Mouse (Mus musculus) embryo, embryonic 11 days (tissue): ENCODE measurements around the gene Donson.
A peak's percentile ranks its signal among the peaks of the same experiment; 100 is the strongest.

Experiments used
- DNase-seq: peaks from one replicate; pipeline ENCODE4 v3.0.0-alpha.2; 2015

Donson gene

DNA sequence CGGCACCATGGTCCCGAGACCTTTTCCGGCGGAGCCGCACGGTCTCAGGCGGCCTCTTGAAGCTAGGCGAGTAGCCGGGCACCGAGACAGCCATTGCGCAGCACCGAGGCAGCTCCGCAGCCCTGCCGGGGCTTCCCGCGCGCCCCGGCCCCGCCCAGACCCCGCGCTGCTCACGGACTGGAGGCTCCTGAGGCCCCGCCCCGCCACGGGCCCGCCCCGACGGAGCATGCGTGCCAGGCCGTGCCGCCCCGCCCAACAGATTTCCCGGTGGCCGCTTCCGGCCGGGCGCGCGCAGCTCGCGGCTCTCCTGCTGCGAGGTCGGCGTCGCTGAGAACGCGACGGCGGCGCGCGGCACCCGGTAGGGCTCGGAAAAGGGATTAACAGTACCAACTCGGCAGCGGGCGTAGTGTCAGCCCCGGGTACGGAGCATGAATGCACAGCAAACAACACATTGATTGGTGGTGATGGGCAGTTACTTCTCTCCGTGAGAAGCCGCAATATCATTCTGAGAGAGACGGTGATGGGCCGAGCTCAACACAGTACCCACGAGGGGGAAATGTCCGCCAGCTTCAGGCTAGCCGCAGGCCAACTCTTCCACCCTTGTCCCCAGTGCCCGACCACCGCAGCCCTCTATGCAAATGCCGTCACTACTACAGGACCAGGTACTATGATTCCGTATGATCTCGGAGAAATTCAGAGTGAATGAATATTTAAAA is at the start of gene Donson:
TSS of gene Donson (minus strand) at position 152 of the 716 bp plus-strand sequence.
- DNase-seq = peak; percentile 97

GRCm38 (mm10) chr16:91736046-91736816 is 47.7 kb upstream of the Donson start:
- no peak for DNase-seq

DNA sequence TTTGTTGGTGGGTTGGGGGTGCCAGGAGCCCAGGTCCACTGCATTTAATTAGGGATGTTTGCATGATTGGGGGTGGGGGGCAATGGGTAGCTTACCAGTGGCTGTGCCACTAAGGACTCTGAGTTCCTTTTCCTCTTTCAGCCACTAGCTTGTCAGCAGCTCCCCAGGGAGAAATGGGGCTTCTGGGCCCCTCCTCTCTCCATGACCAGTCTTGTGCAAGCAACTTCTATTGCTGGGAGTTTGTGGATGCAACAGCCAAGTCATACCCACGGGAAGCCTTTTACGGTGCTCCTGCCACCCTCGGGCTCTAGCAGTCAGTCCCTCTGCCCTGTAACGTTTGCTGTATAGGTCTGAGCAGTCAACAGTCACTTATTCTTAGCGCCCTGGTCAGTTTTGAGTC is 46.2 kb upstream of the Donson start:
- DNase-seq = no peak

DNA sequence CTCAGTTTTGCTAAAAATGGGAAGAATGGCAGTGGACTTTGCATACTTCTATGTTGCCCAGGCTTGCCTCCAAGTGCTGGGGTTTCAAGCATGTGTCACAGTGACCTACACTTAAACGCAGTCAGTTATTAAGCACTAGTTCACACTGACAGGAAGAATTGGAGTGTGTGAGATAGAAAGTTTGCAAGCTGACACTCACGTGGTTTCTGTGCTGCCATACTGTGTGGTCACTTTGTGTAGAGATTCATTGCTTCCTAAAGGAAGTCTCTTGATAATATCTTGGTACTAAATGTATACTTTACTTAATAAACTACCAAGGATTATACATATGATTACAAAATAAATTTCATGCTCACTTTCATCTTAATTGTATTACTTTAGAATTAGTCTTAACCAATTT is 44.2 kb upstream of the Donson start:
- DNase-seq = no peak

DNA sequence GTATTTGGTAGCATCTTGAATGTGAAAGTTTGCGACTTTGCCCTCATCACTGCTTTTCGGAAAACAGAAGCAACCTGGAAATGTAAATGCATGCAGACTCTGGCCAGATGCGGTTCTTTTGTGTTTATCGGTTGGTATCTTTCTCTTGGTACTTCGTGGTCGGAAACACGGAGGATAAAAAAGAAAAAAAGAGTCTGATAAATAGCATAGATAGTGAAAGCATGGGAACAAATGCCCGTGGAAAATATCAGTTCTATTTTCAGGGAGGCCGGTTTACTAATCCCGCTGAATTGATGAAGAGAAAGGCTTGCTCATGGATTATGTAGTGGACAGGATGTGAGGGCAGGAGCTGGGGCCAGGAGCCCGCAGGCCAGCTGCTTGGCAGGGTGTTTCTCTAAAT is 41.9 kb upstream of the Donson start:
- peak; percentile 20 for DNase-seq

- peak; percentile 73 for DNase-seq
Observed at GRCm38 (mm10) chr16:91729821-91730441, 41.4 kb upstream of the Donson start.

GRCm38 (mm10) chr16:91729066-91729482 is 40.5 kb upstream of the Donson start, which contains the start of gene Itsn1:
Gene Itsn1 (plus strand): TSS chr16:91729281.
- peak; percentile 98 for DNase-seq

DNA sequence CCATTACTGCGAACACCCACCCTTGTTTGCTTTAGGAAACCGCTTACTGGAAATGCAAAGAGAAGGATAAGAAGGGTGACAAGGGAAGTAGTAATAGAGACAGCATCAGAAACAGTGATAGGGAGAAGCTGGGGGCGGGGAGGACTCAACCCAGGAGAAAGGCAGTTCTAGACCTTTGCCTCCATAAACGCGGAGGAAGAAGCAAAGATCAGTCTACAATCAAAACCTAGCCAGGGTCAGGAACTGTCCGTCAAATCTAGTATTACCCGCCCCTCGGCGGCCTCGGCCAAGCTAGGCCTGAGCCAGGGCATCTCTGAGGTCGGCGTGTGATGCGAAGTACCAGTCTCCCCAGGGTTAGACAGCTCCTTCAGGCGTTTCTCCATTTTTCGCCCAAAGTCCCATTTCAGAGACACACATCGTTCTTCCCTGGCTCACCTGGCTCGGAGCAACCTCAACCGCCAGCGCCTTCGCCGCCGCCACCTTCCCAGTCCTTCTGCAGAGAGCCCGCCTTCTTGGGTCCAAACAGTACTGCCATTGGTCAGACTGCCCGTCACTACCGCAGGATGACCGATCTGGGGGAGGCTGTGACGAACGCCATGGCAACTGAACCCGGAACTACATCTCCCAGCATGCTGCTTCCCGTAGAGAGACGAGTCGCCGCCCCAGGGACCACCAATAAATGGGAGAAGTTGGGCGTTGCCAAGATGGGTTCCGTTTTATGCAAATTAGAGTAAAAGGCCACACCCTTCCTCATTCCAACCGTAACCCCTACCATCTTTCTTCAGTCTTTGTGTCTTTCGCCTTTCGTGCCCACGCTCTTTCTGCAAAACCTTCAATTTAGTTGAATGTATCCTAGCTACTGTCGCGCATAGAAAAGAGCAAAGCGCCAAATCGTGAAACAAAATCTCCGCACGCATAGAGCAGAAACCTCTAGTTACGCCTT is 39.8 kb upstream of the Donson start, which contains the start of gene Cryzl1:
TSS of gene Cryzl1 (minus strand) at position 853 of the 943 bp plus-strand sequence.
- DNase-seq = peak; percentile 98

GRCm38 (mm10) chr16:91727433-91727832 is 38.9 kb upstream of the Donson start:
- DNase-seq = no peak

DNA sequence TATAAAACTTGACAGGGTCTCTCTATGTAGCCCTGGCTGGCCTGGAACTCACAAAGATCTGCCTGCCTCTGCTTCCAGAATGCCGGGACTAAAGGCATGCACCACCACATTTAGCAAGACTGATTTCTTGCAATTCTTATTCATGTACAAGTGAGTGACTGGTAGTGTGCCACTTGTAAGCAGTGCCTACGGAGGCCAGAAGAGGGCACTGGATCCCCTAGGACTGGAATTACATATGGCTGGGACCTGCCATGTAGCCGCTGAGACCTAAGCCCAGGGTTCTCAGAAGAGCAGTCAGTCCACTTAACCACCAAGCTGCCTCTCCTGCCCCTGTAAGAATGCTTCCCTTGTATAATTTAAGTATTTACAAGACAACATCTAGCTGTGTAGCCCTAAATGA is 35.7 kb upstream of the Donson start:
- DNase-seq = peak; percentile 63

- DNase-seq = no peak
Observed at GRCm38 (mm10) chr16:91717399-91717798, 28.8 kb upstream of the Donson start.

- no peak for DNase-seq
Observed at GRCm38 (mm10) chr16:91716927-91717349, 28.4 kb upstream of the Donson start.

GRCm38 (mm10) chr16:91710241-91710640 is 21.7 kb upstream of the Donson start:
- no peak for DNase-seq

DNA sequence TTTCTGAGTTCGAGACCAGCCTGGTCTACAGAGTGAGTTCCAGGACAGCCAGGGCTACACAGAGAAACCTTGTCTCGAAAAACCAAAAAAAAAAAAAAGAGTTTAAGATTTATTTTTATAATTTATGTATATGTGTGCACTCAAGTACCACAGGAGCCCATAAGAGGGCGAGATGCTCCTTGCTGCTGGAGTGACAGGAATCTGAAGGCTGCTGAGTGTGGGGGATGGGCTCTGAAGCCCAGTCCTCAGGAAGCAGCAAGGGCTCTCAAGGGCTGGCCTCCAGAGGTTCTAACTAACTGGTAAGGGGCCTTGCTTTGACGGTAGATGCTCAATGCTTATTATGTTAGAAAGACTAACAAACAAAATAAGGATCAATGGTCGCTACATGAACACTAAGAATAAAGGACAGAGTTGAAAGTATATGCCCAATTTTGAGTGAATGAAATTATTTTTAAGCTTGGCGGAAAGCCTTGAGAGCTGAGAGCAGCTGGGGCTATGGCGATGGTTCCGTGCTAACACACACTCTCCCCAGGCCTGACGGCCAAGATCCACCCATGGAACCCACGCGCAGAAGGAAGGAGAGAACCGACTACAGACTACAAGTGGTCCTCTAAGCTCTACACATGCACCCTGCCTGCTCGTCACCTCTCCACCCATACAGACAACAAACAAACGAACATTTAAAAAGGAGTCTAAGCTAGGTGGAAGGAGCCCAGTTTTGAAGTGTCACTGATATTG is 16.2 kb upstream of the Donson start:
- DNase-seq = peak; percentile 54

DNA sequence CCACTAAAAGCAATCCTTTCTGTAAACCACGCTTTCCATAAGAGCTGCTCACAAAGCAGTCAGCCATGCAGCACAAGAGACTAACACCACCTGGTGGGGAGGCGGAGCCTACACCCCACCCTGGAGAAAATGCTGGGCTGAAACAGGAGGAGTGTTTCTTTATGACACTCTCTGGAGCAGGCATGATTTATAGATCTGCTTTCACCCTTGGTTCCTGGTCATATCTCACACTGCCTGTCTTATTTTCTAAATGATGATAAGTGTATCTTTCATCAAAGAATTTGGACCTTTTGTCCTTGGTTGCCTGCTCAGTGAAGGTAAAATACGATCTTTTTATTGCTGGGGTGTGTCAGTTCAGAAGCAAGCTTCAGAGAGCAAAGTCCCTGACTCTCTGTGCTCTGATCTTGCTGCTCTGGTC is 14.2 kb upstream of the Donson start:
- no peak for DNase-seq

DNA sequence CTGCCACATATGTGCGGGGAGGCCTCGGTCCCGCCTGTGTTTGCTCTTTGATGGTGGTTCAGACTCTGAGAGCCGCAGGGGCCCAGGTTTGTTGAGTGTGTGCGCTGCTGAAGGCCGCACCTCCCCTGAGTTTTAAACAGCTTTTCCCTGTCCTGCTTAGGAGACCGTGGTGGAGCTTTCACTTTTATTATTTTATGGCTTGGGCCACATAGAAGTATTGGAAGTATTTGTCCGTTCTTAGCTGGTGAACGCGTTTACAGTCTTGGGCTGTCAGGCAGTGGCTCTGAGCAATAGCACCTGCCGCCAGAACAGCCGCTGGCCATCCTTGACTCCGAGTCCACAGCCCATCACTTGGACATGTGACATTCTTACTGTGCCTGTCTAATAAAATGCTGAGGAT is 13.3 kb upstream of the Donson start:
- no peak for DNase-seq

- no peak for DNase-seq
Observed at GRCm38 (mm10) chr16:91698995-91699394, 10.4 kb upstream of the Donson start.

GRCm38 (mm10) chr16:91695108-91695755 is 6.7 kb upstream of the Donson start:
- DNase-seq = no peak

- peak; percentile 90 for DNase-seq
Observed at GRCm38 (mm10) chr16:91694455-91695084, 6.0 kb upstream of the Donson start.

GRCm38 (mm10) chr16:91689791-91690190 is 1.2 kb upstream of the Donson start:
- no peak for DNase-seq
